Mouse (Mus musculus) CH12.LX (cell line): ENCODE measurements at regions not wholly inside any gene's neighbourhood (a gene's known extent, or its start where the extent isn't known, plus 50 kb on each side); places are given as distances from the start of the nearest gene placed in this dataset.

Experiments used
- DNase-seq: peaks from one replicate; pipeline ENCODE4 v3.0.0-alpha.2; 2013; ENCODE audit errors: extremely low read depth
- H3K27ac ChIP-seq: 2 replicates; pipeline ENCODE4 v1.5.1; 2012; ENCODE audit warnings: low read depth, mild to moderate bottlenecking, control low read depth, moderate library complexity; ENCODE audit not compliant: insufficient read depth
- H3K27me3 ChIP-seq: replicated peaks from 2 replicates; pipeline ENCODE3; 2012; ENCODE audit warnings: inconsistent platforms
- H3K36me3 ChIP-seq, 2 experiments: replicated peaks in 1 of 2; 2 replicates each; pipeline versions ENCODE3 to v1.6.1; 2012; ENCODE audit warnings: inconsistent platforms in 1 of 2, low read length in 1 of 2, mild to moderate bottlenecking in 1 of 2, mixed read lengths in 1 of 2, moderate library complexity in 1 of 2; ENCODE audit not compliant: control insufficient read depth in 1 of 2, insufficient read depth in 1 of 2
- H3K4me1 ChIP-seq, 2 experiments: 2 replicates each; pipeline ENCODE4 v1.6.1; 2012; ENCODE audit warnings: inconsistent platforms in 1 of 2, moderate library complexity in 1 of 2; ENCODE audit not compliant: insufficient read depth in 2 of 2, control insufficient read depth in 1 of 2
- H3K4me2 ChIP-seq: 2 replicates; pipeline ENCODE4 v1.6.1; 2012; ENCODE audit warnings: low read depth, mild to moderate bottlenecking, control low read depth; ENCODE audit not compliant: poor library complexity, insufficient read depth, severe bottlenecking
- H3K4me3 ChIP-seq, 3 experiments: fragments of 150-350 bp in 1 of 3; sonication (generic) in 1 of 3; replicated peaks in 1 of 3; 2 replicates each; pipeline versions ENCODE3 to v1.5.1; 2011 to 2012; ENCODE audit warnings: low read depth in 2 of 3, low read length in 2 of 3, mild to moderate bottlenecking in 2 of 3, moderate library complexity in 2 of 3, control low read depth in 1 of 3, improper control_type of control experiment in 1 of 3, inconsistent platforms in 1 of 3, mixed read lengths in 1 of 3; ENCODE audit not compliant: poor library complexity in 1 of 3
- H3K79me2 ChIP-seq: replicated peaks from 2 replicates; pipeline ENCODE4 v1.6.1; 2012; ENCODE audit warnings: mild to moderate bottlenecking, moderate library complexity; ENCODE audit not compliant: control insufficient read depth, poor library complexity, insufficient read depth, severe bottlenecking; ENCODE audit errors: extremely low read depth
- H3K9ac ChIP-seq: 2 replicates; pipeline ENCODE4 v1.6.1; 2012; ENCODE audit warnings: low read depth, mild to moderate bottlenecking, control low read depth, moderate library complexity; ENCODE audit not compliant: insufficient read depth
- H3K9me3 ChIP-seq: replicated peaks from 2 replicates; pipeline ENCODE3; 2012; ENCODE audit warnings: low read length, inconsistent platforms, mixed read lengths
- CHD1 ChIP-seq: IDR thresholded peaks from 2 replicates; pipeline ENCODE4 v1.6.1; 2012; ENCODE audit warnings: low read depth, low read length, improper control_type of control experiment, inconsistent platforms
- E2F4 ChIP-seq: IDR thresholded peaks from 2 replicates; pipeline ENCODE4 v1.6.1; 2011; ENCODE audit warnings: low read depth, low read length, improper control_type of control experiment; ENCODE audit not compliant: insufficient replicate concordance
- ELF1 ChIP-seq: IDR thresholded peaks from 2 replicates; pipeline ENCODE4 v1.6.1; 2014; ENCODE audit warnings: low read depth, mild to moderate bottlenecking, inconsistent platforms, low read length, improper control_type of control experiment
- GABPA ChIP-seq: IDR thresholded peaks from 2 replicates; pipeline ENCODE4 v1.6.1; 2012; ENCODE audit warnings: low read depth, low read length, improper control_type of control experiment, inconsistent platforms; ENCODE audit not compliant: insufficient replicate concordance
- HCFC1 ChIP-seq: IDR thresholded peaks from 2 replicates; pipeline ENCODE4 v1.6.1; 2012; ENCODE audit warnings: low read depth, mild to moderate bottlenecking, inconsistent platforms, low read length, improper control_type of control experiment
- IRF4 ChIP-seq: IDR thresholded peaks from 2 replicates; pipeline ENCODE4 v1.6.1; 2014; ENCODE audit warnings: low read depth, mild to moderate bottlenecking, inconsistent platforms, low read length, improper control_type of control experiment
- JUN ChIP-seq: IDR thresholded peaks from 2 replicates; pipeline ENCODE4 v1.6.1; 2011; ENCODE audit warnings: low read depth, mild to moderate bottlenecking, low read length, improper control_type of control experiment, moderate library complexity; ENCODE audit not compliant: insufficient read depth
- MAX ChIP-seq: IDR thresholded peaks from 2 replicates; pipeline ENCODE4 v1.6.1; 2011; ENCODE audit warnings: low read length, improper control_type of control experiment
- MXI1 ChIP-seq: IDR thresholded peaks from 2 replicates; pipeline ENCODE4 v1.6.1; 2011; ENCODE audit warnings: mild to moderate bottlenecking, low read depth, low read length, improper control_type of control experiment
- NRF1 ChIP-seq: IDR thresholded peaks from 2 replicates; pipeline ENCODE4 v1.6.1; 2014; ENCODE audit warnings: low read depth, mild to moderate bottlenecking, inconsistent platforms, low read length, improper control_type of control experiment, moderate library complexity
- PAX5 ChIP-seq: IDR thresholded peaks from 2 replicates; pipeline ENCODE4 v1.6.1; 2012; ENCODE audit warnings: low read length, inconsistent platforms, mixed read lengths
- RCOR1 ChIP-seq: conservative IDR thresholded peaks from 2 replicates; pipeline ENCODE4 v1.6.1; 2012; ENCODE audit warnings: low read depth, mild to moderate bottlenecking, inconsistent platforms, low read length, improper control_type of control experiment
- SIN3A ChIP-seq: IDR thresholded peaks from 2 replicates; pipeline ENCODE4 v1.6.1; 2012; ENCODE audit warnings: low read length, improper control_type of control experiment, inconsistent platforms
- SMC3 ChIP-seq: IDR thresholded peaks from 2 replicates; pipeline ENCODE4 v1.6.1; 2011; ENCODE audit warnings: low read depth, low read length, improper control_type of control experiment
- TBP ChIP-seq: conservative IDR thresholded peaks from 2 replicates; pipeline ENCODE4 v1.6.1; 2011; ENCODE audit warnings: low read depth, low read length, improper control_type of control experiment
- TCF12 ChIP-seq: IDR thresholded peaks from 2 replicates; pipeline ENCODE4 v1.6.1; 2014; ENCODE audit warnings: low read depth, mild to moderate bottlenecking, inconsistent platforms, low read length, improper control_type of control experiment
- UBTF ChIP-seq: IDR thresholded peaks from 2 replicates; pipeline ENCODE4 v1.6.1; 2012; ENCODE audit warnings: low read depth, mild to moderate bottlenecking, inconsistent platforms, low read length, improper control_type of control experiment, moderate library complexity
- dilution Hi-C: fragments of 300-500 bp; cut with MboI; formaldehyde crosslinking; loops from 2 replicates; pipeline ENCODE4 v1.14.3; 2020; ENCODE audit warnings: low sequenced_read_pairs; ENCODE audit not compliant: extremely low pct_unique_long_range_greater_than_20kb, extremely low pct_ligation_motif_present
- in situ Hi-C: fragments of 300-500 bp; cut with MboI; formaldehyde crosslinking; loops from 3 replicates; pipeline ENCODE4 v1.14.3; 2019; ENCODE audit warnings: low sequenced_read_pairs, low pct_ligation_motif_present, low pct_unique_long_range_greater_than_20kb, mixed read lengths

- in situ Hi-C loops (no loop called here), dilution Hi-C loops (no loop called here)
- Histone ChIP-seq H3K79me2 (no peaks in the 10 kb centered on the region), H3K27me3 (no peaks in the 10 kb centered on the region), H3K4me3 (no peak overlapping the region), H3K4me1 (no peaks in the 10 kb centered on the region), H3K27ac (no peak overlapping the region), H3K4me2 (no peak overlapping the region), H3K36me3 (no peaks in the 10 kb centered on the region), H3K9me3 (peaks cover 60% of the 10 kb centered on the region), H3K9ac (no peak overlapping the region)
- DNase-seq = no peak
- TF ChIP-seq ELF1 (no peak), TCF12 (no peak), IRF4 (no peak), SMC3 (no peak), NRF1 (no peak), HCFC1 (no peak), SIN3A (no peak), PAX5 (no peak), MXI1 (no peak), JUN (no peak), CHD1 (no peak), TBP (no peak), E2F4 (no peak), UBTF (no peak), MAX (no peak)
These were observed 218.6 kb downstream of the Sox2 start for GRCm38 (mm10) chr3:34868698-34869409.

GRCm38 (mm10) chr3:34869911-34870310 is 219.7 kb downstream of the Sox2 start:
- no peak for DNase-seq
- TF ChIP-seq GABPA = no peak
- no peak for TF ChIP-seq RCOR1
- no peak overlapping the region for H3K27ac ChIP-seq
- no peaks in the 10 kb centered on the region for H3K79me2 ChIP-seq
- no peaks in the 10 kb centered on the region for H3K36me3 ChIP-seq
- no peak overlapping the region for H3K9ac ChIP-seq
- peaks cover 68% of the 10 kb centered on the region for H3K9me3 ChIP-seq
- H3K4me1 ChIP-seq = no peaks in the 10 kb centered on the region
- dilution Hi-C loops = no loop called here
- H3K4me2 ChIP-seq = no peak overlapping the region
- H3K4me3 ChIP-seq = no peak overlapping the region
- no peaks in the 10 kb centered on the region for H3K27me3 ChIP-seq
- in situ Hi-C loops = no loop called here
